Mouse (Mus musculus) G1E (cell line): ENCODE results near the gene Tmem106a.

Experiments
- CTCF ChIP-seq: IDR thresholded peaks from 2 replicates; pipeline ENCODE4 v1.5.1; 2012; ENCODE audit warnings: low read depth, low read length, inconsistent platforms, mixed read lengths
- GATA1 ChIP-seq: IDR thresholded peaks from 2 replicates; pipeline ENCODE4 v1.6.1; 2012; ENCODE audit warnings: borderline replicate concordance, low read length, inconsistent platforms, mixed read lengths
- GATA2 ChIP-seq: IDR thresholded peaks from 2 replicates; pipeline ENCODE4 v1.6.1; 2012; ENCODE audit warnings: low read depth, low read length, inconsistent platforms, borderline replicate concordance
- POLR2AphosphoS5 ChIP-seq: IDR thresholded peaks from 2 replicates; pipeline ENCODE4 v1.6.1; 2012; ENCODE audit warnings: low read depth, low read length, inconsistent platforms; ENCODE audit not compliant: insufficient replicate concordance
- TAL1 ChIP-seq: conservative IDR thresholded peaks from 2 replicates; pipeline ENCODE4 v1.6.1; 2012; ENCODE audit warnings: low read depth, low read length, inconsistent platforms, mixed read lengths

GRCm38 (mm10) chr11:101604116-101604515, 22.1 kb downstream of the Tmem106a start:
- no peak for TF ChIP-seq CTCF
- TF ChIP-seq GATA1, result no peak
- TF ChIP-seq TAL1, result no peak
- no peak for TF ChIP-seq POLR2AphosphoS5
- TF ChIP-seq GATA2, result no peak
